Mouse (Mus musculus) gastrocnemius, postnatal 36 days (tissue): ENCODE data around the gene Mn1. TPM values are rescaled to one million over a fixed set of nuclear protein-coding genes. Genes with fewer than 3 reads are reported as not detected.

Experiments
- DNase-seq, 2 experiments: peaks; one replicate each; pipeline ENCODE4 v3.0.0; 2022
- intact Hi-C: fragments of 180-260 bp; cut with DNase I; formaldehyde crosslinking; loops from one replicate; pipeline ENCODE4 v1.15.1; 2025
- total RNA-seq, 2 experiments: library from RNA; stranded (reverse); gene quantifications; 2 replicates each; pipeline ENCODE4 v1.2.3; 2021

Mn1 gene
- total RNA-seq, 2 experiments from 2014 or later: 54.9 to 67.2 TPM

DNA sequence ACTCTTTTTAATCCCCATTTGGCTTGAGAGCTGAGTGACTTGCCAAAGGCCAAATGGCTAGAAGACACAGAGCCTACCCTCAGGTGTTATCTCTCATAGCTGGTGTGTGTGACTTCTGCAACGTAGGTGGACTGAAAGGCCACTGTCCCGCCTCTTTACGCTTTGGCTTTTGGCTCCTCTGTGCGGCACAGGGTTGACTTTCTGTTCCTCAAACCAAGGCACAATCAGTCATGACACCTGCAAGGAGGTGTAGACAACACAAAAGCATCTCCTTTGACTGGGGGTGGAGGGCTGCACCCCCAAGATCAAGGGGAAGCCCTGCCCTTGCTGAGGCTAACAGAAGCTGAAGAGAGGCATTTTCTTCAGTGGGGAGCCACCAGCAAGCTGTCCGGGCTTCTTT, 50.5 kb downstream of the Mn1 start:
- DNase-seq: no peak
- intact Hi-C loops: no loop called here

DNA sequence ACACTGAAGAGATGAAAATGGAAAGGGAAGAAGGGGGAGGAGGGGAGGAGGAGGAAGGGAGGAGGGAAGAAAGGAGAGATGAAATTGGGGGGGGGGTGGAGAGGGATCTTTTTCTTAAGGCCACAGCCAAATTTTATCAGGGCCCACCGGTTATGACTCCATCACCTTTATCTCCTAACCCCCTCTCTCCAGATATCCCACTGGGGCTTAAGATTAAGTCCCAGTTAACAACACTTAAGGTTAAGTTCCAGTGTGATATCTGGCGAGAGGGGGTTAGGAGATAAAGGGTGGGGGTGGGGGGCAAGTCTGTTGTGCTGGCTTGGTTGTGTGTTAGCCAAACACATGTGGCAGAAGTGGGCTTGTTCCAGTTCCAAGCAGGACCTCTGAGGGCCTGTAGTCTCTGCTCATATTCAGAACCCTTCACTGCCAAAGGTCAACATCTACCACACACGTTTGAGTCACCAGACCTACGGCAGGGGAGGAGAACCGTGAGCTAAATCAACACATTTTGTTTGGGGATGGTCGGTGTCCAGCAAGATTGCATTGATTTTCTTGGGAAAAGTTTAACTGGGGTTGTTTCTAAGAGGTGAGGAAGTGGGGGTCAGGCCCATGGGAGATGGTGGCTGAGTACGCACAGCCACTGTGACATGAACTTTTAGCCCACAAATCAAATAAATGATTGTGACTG, 52.2 kb downstream of the Mn1 start:
- no peak for DNase-seq
- intact Hi-C loops: no loop called here

DNA sequence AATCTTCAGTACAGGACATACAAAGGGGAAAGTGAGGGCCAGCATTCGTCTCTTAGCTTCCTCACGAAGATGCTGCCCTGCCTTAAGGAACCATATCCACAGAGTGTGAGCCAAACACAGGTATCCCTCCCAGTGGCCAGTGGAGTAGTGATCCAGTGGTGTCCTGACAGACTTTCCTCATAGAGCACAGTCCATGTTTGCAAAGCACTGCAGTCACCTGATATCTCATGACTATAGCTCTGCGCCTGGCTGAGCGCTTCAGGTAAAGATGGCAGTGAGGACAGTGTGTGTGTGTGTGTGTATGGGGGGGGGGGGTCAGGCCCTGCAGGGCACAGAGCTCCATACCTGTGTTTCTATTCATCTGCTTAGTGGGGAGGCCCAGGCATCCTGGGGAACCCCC, 53.7 kb downstream of the Mn1 start:
- intact Hi-C loops: no loop called here
- no peak for DNase-seq

DNA sequence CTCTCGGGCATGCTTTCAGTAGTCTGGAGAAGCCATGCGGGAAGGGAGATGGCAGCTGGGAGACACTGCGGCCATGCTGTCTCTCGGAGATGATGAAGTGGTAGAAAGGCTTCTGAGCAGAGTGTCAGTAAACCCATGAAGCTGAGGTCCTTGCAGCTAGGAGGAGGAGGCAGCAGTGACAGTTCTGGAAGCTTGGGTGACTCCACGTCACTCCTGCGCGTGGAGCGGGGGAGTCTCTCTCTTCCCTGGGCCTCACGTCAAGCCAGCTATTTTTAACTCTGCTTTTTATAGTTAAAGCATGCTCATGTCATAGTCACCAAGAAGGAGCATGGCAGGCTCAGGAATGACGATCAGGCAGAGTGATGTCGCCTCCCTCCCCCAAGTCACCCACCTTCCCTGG, 56.3 kb downstream of the Mn1 start:
- peak in 1 of 2 experiments; percentile 18 for DNase-seq
- intact Hi-C loops: no loop called here

DNA sequence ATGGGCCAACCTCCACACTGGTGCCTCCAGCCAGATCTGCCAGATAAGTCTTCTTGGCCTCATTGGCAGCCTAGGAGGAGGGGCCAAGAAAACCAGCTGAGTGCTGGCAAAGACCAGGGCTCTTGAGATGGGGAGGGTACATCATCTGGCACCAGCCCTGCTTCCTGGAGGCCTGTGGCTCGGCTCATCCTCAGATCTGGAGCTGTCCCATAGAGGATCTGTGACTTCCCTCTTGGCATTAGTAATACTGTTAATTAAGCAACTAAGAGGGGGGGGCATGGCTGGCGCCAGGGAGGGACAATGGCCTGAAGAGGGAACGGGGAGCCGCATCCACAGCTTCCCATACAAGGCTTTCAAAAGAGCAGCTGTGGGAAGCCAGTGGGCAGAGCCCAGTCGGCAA, 58.6 kb downstream of the Mn1 start:
- intact Hi-C loops: no loop called here
- DNase-seq: no peak

DNA sequence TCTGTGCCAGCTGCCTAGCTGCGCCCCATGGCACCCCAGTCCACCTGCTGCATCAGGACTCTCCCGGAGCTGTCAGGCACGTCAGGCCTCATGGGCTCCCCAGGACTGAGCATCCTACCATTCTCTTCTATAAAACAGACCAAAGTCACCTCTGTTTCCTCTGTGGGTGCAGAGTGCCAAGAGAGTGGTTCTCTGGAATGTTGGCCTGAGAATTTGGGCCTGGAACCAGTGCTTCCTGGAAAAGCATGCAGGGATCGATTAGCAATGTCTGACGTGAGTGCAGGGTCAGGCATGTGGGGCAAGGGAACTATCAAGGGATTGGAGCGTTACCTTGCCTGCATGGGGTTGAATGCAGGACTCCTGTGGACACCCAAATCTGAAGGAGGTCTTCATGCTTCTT, 59.0 kb downstream of the Mn1 start:
- intact Hi-C loops: no loop called here
- no peak for DNase-seq

DNA sequence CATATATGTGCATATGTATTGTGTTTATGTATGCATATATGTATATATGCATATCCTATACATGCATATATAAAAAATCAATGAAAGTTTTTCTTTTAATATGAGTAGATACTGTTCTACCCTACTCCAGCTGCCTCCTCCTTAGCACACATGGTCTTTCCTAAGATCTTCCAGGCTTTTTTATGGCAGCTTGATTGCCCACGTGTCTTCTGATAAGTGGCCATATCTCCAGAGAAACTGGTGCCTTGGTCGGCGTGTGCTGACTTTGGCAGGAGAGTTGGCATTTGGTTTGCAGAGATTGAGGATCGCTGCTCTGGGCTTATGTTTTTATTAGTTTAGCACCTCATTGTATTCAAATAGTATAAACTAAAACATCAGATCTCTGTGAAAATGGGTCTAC, 68.7 kb downstream of the Mn1 start:
- DNase-seq: no peak
- intact Hi-C loops: no loop called here

DNA sequence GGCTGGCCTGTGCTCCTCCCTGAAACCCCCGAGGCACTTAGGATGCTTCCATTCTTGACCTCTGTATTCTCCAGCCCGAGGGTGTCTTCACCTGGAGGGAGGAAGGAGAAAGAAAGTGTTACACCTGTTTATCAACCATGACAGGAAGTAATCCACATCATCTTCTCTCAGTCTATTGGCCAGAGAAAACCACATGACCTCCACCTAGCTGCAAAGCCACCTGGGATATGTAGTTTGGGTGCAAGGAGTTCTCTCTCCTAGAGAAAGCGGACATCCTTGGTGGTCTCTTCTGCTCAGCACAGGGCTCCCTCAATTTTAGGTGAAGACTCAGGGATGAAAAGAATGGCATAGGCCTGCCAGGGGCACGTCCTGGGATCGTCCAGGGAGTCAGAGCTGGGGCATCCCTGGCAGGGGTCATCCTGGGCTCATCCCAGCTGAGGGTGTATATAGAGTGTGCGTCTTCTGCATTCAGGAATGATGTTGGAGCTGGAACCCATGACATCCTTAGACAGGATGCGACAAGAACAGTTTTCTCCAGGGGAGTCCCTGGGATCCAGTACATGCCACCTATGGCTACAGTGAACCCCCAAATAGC, 72.0 kb downstream of the Mn1 start:
- intact Hi-C loops: no loop called here
- no peak for DNase-seq

DNA sequence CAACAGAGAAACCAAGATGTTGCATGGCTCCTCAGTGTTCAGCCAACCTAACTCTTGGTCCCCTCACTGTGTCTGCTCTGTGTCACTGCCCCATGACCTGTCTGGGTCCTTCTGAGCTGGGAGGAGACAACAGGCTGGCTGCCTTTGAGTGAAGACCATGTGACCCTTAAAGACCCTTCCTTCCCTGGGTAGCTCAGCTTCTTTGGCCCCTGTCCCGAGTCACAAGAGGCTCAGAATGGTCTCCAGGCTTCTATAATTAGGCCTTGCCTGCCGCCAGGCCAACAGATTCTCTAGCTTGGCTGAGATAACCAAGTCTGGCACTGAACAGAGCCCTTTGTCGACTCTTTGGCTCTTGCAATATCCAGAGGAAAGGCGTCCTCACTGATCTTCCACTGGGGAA, 73.4 kb downstream of the Mn1 start:
- intact Hi-C loops: no loop called here
- DNase-seq: peak in 1 of 2 experiments; percentile 20

DNA sequence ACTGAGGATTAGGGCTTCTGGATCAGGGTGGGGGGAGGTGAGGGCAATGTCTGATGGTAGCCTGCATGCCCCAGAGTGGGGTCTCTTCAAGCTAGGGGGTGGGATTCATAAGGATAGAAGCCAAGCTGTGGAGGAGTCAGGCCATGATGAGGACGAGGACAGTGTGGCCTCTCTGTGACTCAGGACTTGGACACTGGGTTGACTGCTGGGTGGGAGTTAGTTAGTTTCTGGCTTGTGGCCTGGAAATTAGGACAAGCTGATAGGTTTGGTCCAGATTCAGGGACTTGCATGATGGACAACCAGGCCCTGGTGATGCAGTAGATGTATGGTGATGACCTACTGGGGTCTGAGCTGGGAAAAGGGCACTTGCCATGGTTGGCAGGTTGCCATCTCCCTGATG, 74.3 kb downstream of the Mn1 start:
- no peak for DNase-seq
- intact Hi-C loops: no loop called here

DNA sequence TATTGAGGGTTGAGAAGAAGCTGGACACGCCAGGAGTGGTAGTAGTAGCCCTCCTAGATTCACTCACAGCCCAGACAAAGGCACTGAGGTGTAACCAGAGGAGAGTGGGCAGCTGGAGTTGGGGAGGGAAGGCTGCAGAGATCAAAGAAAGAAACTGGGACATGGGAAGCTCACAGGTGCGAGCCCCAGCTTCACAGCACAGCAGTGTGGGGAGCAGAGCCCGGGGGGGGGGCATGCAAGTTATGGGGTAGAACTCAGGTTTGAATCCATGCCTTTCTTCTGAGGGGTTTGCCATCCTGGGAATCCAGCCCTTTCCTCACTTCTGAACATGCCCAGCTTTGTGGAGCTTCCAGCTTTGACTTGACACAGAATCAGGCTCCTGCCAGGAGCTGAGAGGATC, 82.9 kb downstream of the Mn1 start:
- intact Hi-C loops: no loop called here
- DNase-seq: no peak

DNA sequence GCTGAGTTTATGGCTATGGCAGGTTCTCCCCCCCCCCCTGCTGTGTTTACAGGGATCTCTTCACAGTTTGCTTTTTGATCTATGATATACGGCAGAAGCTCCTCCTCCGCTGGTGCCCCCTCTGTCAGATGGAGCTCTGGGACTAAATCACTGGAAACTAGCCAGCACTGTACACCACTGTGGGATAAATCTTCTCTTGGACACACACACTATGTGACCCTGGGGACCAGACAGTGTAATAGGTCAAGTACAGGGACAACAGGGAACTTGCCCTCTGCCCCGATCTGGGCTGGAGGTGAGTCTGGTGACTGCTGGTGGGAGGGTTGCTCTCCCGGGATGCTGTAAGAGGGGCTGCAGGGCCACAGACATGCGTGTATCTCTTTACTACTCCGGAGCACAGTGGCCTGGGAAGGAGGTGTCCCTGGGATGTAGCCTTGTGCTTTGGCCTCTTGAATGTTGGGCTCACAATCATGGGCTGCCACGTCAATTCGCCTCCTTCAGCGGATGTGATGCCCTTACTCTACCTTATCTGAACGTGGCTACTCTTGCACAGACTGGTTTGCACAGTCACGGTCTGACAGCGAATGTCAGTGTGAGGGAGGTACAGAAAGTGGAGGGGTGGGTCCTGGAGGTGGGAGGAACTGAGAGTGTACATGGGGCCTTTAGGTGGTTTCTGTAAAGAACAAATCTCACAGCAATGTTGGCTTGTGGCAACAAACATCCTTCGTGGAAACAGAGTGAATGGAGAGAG, 84.7 kb downstream of the Mn1 start:
- DNase-seq: no peak
- intact Hi-C loops: no loop called here

DNA sequence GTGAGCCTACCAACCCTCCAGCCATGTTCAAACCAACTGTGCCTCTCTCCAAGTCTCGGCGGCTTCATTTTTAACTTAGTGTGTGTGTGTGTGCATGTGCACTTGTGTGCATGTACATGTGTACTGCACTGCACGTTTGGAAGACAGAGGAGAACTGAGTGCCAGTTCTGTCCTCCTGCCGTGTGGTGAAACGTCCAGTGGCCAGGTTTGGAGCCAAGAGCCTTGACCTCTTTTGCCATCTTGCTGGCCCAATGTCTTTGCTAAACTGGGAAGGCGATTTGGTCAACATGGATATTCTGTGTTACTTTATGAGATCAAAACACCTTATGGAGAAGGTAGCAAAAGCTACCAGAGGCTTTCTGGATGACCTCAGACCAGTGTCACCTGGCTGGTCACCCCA, 88.1 kb downstream of the Mn1 start:
- no peak for DNase-seq
- intact Hi-C loops: no loop called here

DNA sequence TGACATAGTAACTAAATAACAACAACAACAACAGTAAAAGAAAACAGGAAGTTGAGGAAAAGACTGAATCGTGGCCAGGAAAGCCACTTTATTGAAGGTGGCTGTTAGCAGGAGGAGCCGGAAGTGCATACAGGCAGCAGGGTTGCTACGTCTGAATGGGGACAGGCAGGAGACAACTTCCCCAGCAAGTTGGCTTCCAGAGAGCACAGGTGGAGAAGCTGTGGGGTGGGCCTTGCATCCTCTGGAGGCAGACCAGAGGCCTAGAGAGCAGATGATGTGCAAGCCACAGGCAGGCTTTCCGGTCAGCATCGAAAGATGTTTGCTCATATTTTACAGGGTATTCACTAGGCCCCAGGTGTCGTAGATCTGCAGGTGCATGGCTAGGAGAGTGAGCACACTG, 88.7 kb downstream of the Mn1 start:
- intact Hi-C loops: no loop called here
- no peak for DNase-seq

DNA sequence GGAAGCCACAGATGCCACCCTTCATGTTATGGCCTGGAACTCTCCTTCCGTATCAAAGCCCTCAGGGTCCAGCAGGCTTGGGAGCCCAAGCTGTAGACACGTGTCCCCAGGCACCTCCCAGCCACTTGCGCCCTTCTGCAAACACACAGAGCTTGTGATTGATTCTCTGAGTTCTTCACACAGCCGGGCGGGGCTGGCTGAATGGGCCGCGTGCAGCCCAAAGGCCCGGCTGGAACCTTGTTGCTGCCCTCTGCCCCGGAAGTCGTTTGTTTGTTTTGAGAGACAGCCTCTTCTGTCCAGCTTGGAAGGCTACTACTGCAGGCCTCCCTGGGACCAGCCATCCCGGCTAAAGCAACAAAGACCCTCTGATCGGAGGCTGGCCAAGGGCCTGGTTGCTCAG, 89.2 kb downstream of the Mn1 start:
- intact Hi-C loops: no loop called here
- DNase-seq: no peak

Other genes with a start within 250 kb of the Mn1 start
- gene Pitpnb, start 86.6 kb upstream of the Mn1 start, total RNA-seq: 10 to 100 TPM; 19.4 to 20.2 TPM